Mouse (Mus musculus): ENCODE data around the gene Rnf19b. TPM values are rescaled to one million over a fixed set of nuclear protein-coding genes. Genes with fewer than 3 reads are reported as not detected.

Gene Rnf19b
- polyA plus RNA-seq, 1 experiment, result 28.2 TPM

- Histone ChIP-seq H3K4me3 (ENCODE audit: insufficient read depth, low read depth, low read length) (no peak overlapping the region), H3K27ac (ENCODE audit: insufficient read depth, low read depth, low read length) (no peak overlapping the region), H3K4me1 (ENCODE audit: control insufficient read depth, insufficient read depth, low read length) (0 out of 2 replicates have a peak, but pooled peaks cover 6% of the 10 kb centered on the region), H3K27me3 (replicated peaks; ENCODE audit: control insufficient read depth, insufficient read depth, low read length) (no peaks in the 10 kb centered on the region), H3K36me3 (ENCODE audit: control insufficient read depth, insufficient read depth, low read length) (no peaks in the 10 kb centered on the region)
- no peak for TF ChIP-seq POLR2A (IDR thresholded peaks at IDR 0.05; ENCODE audit: low read depth, low read length)
- no peak for TF ChIP-seq CTCF (conservative IDR thresholded peaks at IDR 0.05; ENCODE audit: insufficient read depth, insufficient read length, low read depth, low read length)
- 84% methylated on average over 10 of the region's 10 CpGs for WGBS
- DNase-seq, result no peak
Observed at GRCm38 (mm10) chr4:129017150-129017549, 40.9 kb upstream of the Rnf19b start.

GRCm38 (mm10) chr4:129018788-129019435 is 39.2 kb upstream of the Rnf19b start:
- no peaks in the 10 kb centered on the region for H3K27me3 ChIP-seq (replicated peaks; ENCODE audit: control insufficient read depth, insufficient read depth, low read length)
- H3K36me3 ChIP-seq (ENCODE audit: control insufficient read depth, insufficient read depth, low read length), result no peaks in the 10 kb centered on the region
- no peak for DNase-seq
- H3K4me1 ChIP-seq (ENCODE audit: control insufficient read depth, insufficient read depth, low read length), result 0 out of 2 replicates have a peak, but pooled peaks cover 6% of the 10 kb centered on the region
- H3K4me3 ChIP-seq (ENCODE audit: insufficient read depth, low read depth, low read length), result no peak overlapping the region
- WGBS, result 62% methylated on average over 9 of the region's 9 CpGs
- no peak overlapping the region for H3K27ac ChIP-seq (ENCODE audit: insufficient read depth, low read depth, low read length)
- no peak for TF ChIP-seq POLR2A (IDR thresholded peaks at IDR 0.05; ENCODE audit: low read depth, low read length)
- no peak for TF ChIP-seq CTCF (conservative IDR thresholded peaks at IDR 0.05; ENCODE audit: insufficient read depth, insufficient read length, low read depth, low read length)

GRCm38 (mm10) chr4:129019788-129020187 is 38.3 kb upstream of the Rnf19b start:
- Histone ChIP-seq H3K4me3 (ENCODE audit: insufficient read depth, low read depth, low read length) (no peak overlapping the region), H3K4me1 (ENCODE audit: control insufficient read depth, insufficient read depth, low read length) (peaks cover 9% of the 10 kb centered on the region; the same call in 1 of the 2 replicates), H3K36me3 (ENCODE audit: control insufficient read depth, insufficient read depth, low read length) (no peaks in the 10 kb centered on the region), H3K27ac (ENCODE audit: insufficient read depth, low read depth, low read length) (no peak overlapping the region), H3K27me3 (replicated peaks; ENCODE audit: control insufficient read depth, insufficient read depth, low read length) (no peaks in the 10 kb centered on the region)
- WGBS, result 83% methylated on average over 9 of the region's 9 CpGs
- DNase-seq, result no peak
- no peak for TF ChIP-seq CTCF (conservative IDR thresholded peaks at IDR 0.05; ENCODE audit: insufficient read depth, insufficient read length, low read depth, low read length)
- TF ChIP-seq POLR2A (IDR thresholded peaks at IDR 0.05; ENCODE audit: low read depth, low read length), result no peak

GRCm38 (mm10) chr4:129020454-129020853 is 37.6 kb upstream of the Rnf19b start:
- H3K4me3 ChIP-seq (ENCODE audit: insufficient read depth, low read depth, low read length), result no peak overlapping the region
- H3K4me1 ChIP-seq (ENCODE audit: control insufficient read depth, insufficient read depth, low read length), result peaks cover 15% of the 10 kb centered on the region; the same call in 1 of the 2 replicates
- DNase-seq, result peak; percentile 95
- no peaks in the 10 kb centered on the region for H3K36me3 ChIP-seq (ENCODE audit: control insufficient read depth, insufficient read depth, low read length)
- no peak for TF ChIP-seq POLR2A (IDR thresholded peaks at IDR 0.05; ENCODE audit: low read depth, low read length)
- TF ChIP-seq CTCF (conservative IDR thresholded peaks at IDR 0.05; ENCODE audit: insufficient read depth, insufficient read length, low read depth, low read length), result no peak
- 25% methylated on average over 6 of the region's 6 CpGs for WGBS
- H3K27ac ChIP-seq (ENCODE audit: insufficient read depth, low read depth, low read length), result no peak overlapping the region
- H3K27me3 ChIP-seq (replicated peaks; ENCODE audit: control insufficient read depth, insufficient read depth, low read length), result no peaks in the 10 kb centered on the region

- Histone ChIP-seq H3K27me3 (replicated peaks; ENCODE audit: control insufficient read depth, insufficient read depth, low read length) (no peaks in the 10 kb centered on the region), H3K36me3 (ENCODE audit: control insufficient read depth, insufficient read depth, low read length) (no peaks in the 10 kb centered on the region), H3K4me1 (ENCODE audit: control insufficient read depth, insufficient read depth, low read length) (peaks cover 18% of the 10 kb centered on the region; the same call in 1 of the 2 replicates), H3K27ac (ENCODE audit: insufficient read depth, low read depth, low read length) (no peak overlapping the region), H3K4me3 (ENCODE audit: insufficient read depth, low read depth, low read length) (no peak overlapping the region)
- TF ChIP-seq CTCF (conservative IDR thresholded peaks at IDR 0.05; ENCODE audit: insufficient read depth, insufficient read length, low read depth, low read length), result no peak
- no peak for TF ChIP-seq POLR2A (IDR thresholded peaks at IDR 0.05; ENCODE audit: low read depth, low read length)
- 83% methylated on average over 3 of the region's 3 CpGs for WGBS
- no peak for DNase-seq
Observed at GRCm38 (mm10) chr4:129021426-129021825, 36.6 kb upstream of the Rnf19b start.

- Histone ChIP-seq H3K4me1 (ENCODE audit: control insufficient read depth, insufficient read depth, low read length) (peaks cover 18% of the 10 kb centered on the region; the same call in 1 of the 2 replicates), H3K4me3 (ENCODE audit: insufficient read depth, low read depth, low read length) (no peak overlapping the region), H3K27ac (ENCODE audit: insufficient read depth, low read depth, low read length) (no peak overlapping the region), H3K36me3 (ENCODE audit: control insufficient read depth, insufficient read depth, low read length) (no peaks in the 10 kb centered on the region), H3K27me3 (replicated peaks; ENCODE audit: control insufficient read depth, insufficient read depth, low read length) (no peaks in the 10 kb centered on the region)
- 90% methylated on average over 4 of the region's 4 CpGs for WGBS
- no peak for DNase-seq
- TF ChIP-seq CTCF (conservative IDR thresholded peaks at IDR 0.05; ENCODE audit: insufficient read depth, insufficient read length, low read depth, low read length), result no peak
- TF ChIP-seq POLR2A (IDR thresholded peaks at IDR 0.05; ENCODE audit: low read depth, low read length), result no peak
Observed at GRCm38 (mm10) chr4:129021886-129022285, 36.2 kb upstream of the Rnf19b start.

- Histone ChIP-seq H3K4me1 (ENCODE audit: control insufficient read depth, insufficient read depth, low read length) (peaks cover 18% of the 10 kb centered on the region; the same call in 1 of the 2 replicates), H3K4me3 (ENCODE audit: insufficient read depth, low read depth, low read length) (no peak overlapping the region), H3K27ac (ENCODE audit: insufficient read depth, low read depth, low read length) (no peak overlapping the region), H3K36me3 (ENCODE audit: control insufficient read depth, insufficient read depth, low read length) (no peaks in the 10 kb centered on the region), H3K27me3 (replicated peaks; ENCODE audit: control insufficient read depth, insufficient read depth, low read length) (no peaks in the 10 kb centered on the region)
- DNase-seq, result no peak
- no peak for TF ChIP-seq POLR2A (IDR thresholded peaks at IDR 0.05; ENCODE audit: low read depth, low read length)
- TF ChIP-seq CTCF (conservative IDR thresholded peaks at IDR 0.05; ENCODE audit: insufficient read depth, insufficient read length, low read depth, low read length), result no peak
- 65% methylated on average over 6 of the region's 6 CpGs for WGBS
Observed at GRCm38 (mm10) chr4:129023884-129024283, 34.2 kb upstream of the Rnf19b start.

Data from kidney, adult 2 months (tissue).